Mouse (Mus musculus): ENCODE measurements at regions not wholly inside any gene's neighbourhood (a gene's known extent, or its start where the extent isn't known, plus 50 kb on each side); places are given as distances from the start of the nearest gene placed in this dataset.

DNA sequence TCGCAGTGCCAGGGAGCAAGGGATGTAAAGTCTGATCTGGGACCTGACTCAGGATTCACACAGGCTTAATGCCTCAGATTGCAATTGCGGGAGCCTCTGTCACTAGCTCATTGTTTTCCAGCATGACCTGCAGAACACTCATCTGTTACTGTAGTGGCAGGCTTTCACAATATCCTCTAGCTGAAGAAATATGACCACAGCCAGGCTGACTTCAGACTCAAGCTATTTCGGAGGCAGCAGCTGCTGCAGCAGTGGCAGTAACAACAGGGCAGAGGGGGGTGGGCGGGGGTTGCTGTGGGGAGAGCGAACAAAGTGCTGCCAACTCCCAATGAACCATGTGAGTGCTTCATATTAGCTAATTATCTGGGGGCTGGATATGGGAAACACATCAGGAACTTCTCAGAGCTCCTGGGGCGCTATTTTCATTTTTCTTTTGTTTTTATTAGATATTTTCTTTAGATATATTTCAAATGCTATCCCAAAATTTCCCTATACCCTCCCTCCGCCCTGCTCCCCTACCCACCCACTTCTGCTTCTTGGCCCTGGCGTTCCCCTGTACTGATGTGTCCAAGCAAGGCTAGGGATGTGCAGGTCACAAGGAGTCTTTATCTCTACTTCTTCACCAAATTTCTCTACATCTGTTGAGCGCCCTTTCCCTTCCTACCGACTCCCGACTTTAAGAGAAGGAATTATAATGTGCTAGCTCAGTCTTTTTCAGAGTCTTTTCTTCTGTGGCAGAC lies 242.5 kb upstream of the Dab2 start:
- no peak overlapping the region for H3K9ac ChIP-seq (ENCODE audit: low read depth, poor library complexity, severe bottlenecking)
- H3K4me3 ChIP-seq (ENCODE audit: low read depth, low read length), result no peak overlapping the region
- no peak overlapping the region for H3K27ac ChIP-seq (ENCODE audit: insufficient read depth, low read length)
- H3K4me1 ChIP-seq (ENCODE audit: control insufficient read depth, insufficient read depth, low read length), result no peaks in the 10 kb centered on the region
- H3K36me3 ChIP-seq (ENCODE audit: control insufficient read depth, insufficient read depth, low read length, poor library complexity, severe bottlenecking), result no peaks in the 10 kb centered on the region
- no peaks in the 10 kb centered on the region for H3K27me3 ChIP-seq (ENCODE audit: control insufficient read depth, insufficient read depth, low read length, poor library complexity, severe bottlenecking)
- H3K9me3 ChIP-seq (replicated peaks; ENCODE audit: control insufficient read depth, insufficient read depth, low read length, poor library complexity, severe bottlenecking), result peaks cover 23% of the 10 kb centered on the region
- TF ChIP-seq CTCF (IDR thresholded peaks at IDR 0.05; ENCODE audit: low read depth, low read length), result no peak
- TF ChIP-seq POLR2A (IDR thresholded peaks at IDR 0.05; ENCODE audit: insufficient read depth, low read length), result no peak
- no peak for TF ChIP-seq EP300 (IDR thresholded peaks at IDR 0.05; ENCODE audit: insufficient read depth, low read depth, low read length)

DNA sequence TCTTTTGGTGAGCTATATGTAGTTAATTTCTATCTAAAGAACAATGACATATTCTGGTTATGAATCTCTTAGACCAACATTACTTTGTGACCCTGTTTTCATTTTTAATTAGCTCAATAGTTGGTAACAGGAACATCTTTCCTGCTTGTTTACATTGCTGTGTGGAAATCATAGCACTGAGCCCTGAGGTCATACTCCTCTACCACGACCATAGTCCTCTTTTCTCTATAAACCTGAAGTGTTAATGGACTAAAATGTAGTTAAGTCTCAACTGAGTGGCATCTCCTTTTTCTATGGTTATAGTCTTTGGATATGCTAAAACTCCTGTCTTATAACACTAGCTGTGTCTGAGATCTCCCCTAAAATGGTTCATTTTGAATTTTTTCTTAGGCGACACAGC lies 240.2 kb upstream of the Dab2 start:
- Histone ChIP-seq H3K36me3 (ENCODE audit: control insufficient read depth, insufficient read depth, low read length, poor library complexity, severe bottlenecking) (no peaks in the 10 kb centered on the region), H3K4me1 (ENCODE audit: control insufficient read depth, insufficient read depth, low read length) (no peaks in the 10 kb centered on the region), H3K9ac (ENCODE audit: low read depth, poor library complexity, severe bottlenecking) (no peak overlapping the region), H3K27me3 (ENCODE audit: control insufficient read depth, insufficient read depth, low read length, poor library complexity, severe bottlenecking) (no peaks in the 10 kb centered on the region), H3K4me3 (ENCODE audit: low read depth, low read length) (no peak overlapping the region), H3K27ac (ENCODE audit: insufficient read depth, low read length) (no peak overlapping the region), H3K9me3 (replicated peaks; ENCODE audit: control insufficient read depth, insufficient read depth, low read length, poor library complexity, severe bottlenecking) (peaks cover 23% of the 10 kb centered on the region)
- TF ChIP-seq POLR2A (IDR thresholded peaks at IDR 0.05; ENCODE audit: insufficient read depth, low read length) (no peak), CTCF (IDR thresholded peaks at IDR 0.05; ENCODE audit: low read depth, low read length) (no peak), EP300 (IDR thresholded peaks at IDR 0.05; ENCODE audit: insufficient read depth, low read depth, low read length) (no peak)

DNA sequence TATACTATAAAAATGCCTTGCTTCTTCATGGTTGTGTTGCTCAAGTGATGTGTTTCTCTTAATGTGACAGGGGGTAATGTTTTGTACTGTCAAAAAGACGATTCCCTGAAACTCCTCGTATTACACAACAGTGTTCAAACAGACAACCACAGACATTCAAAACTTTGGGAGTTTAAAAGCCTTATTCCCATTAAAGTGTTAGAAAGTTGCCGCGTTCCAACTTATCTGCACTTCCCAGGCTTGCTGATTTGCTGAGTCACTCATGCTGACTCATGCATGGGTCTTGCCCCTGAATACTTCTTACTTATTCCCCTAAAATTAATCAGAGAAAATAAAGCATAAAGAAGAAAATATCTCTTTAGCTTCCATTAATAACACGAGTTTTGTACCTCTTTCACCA lies 239.8 kb upstream of the Dab2 start:
- TF ChIP-seq EP300 (IDR thresholded peaks at IDR 0.05; ENCODE audit: insufficient read depth, low read depth, low read length) (no peak), CTCF (IDR thresholded peaks at IDR 0.05; ENCODE audit: low read depth, low read length) (no peak), POLR2A (IDR thresholded peaks at IDR 0.05; ENCODE audit: insufficient read depth, low read length) (no peak)
- H3K4me3 ChIP-seq (ENCODE audit: low read depth, low read length), result no peak overlapping the region
- H3K27ac ChIP-seq (ENCODE audit: insufficient read depth, low read length), result no peak overlapping the region
- no peaks in the 10 kb centered on the region for H3K4me1 ChIP-seq (ENCODE audit: control insufficient read depth, insufficient read depth, low read length)
- peaks cover 23% of the 10 kb centered on the region for H3K9me3 ChIP-seq (replicated peaks; ENCODE audit: control insufficient read depth, insufficient read depth, low read length, poor library complexity, severe bottlenecking)
- no peaks in the 10 kb centered on the region for H3K36me3 ChIP-seq (ENCODE audit: control insufficient read depth, insufficient read depth, low read length, poor library complexity, severe bottlenecking)
- no peak overlapping the region for H3K9ac ChIP-seq (ENCODE audit: low read depth, poor library complexity, severe bottlenecking)
- H3K27me3 ChIP-seq (ENCODE audit: control insufficient read depth, insufficient read depth, low read length, poor library complexity, severe bottlenecking), result no peaks in the 10 kb centered on the region

DNA sequence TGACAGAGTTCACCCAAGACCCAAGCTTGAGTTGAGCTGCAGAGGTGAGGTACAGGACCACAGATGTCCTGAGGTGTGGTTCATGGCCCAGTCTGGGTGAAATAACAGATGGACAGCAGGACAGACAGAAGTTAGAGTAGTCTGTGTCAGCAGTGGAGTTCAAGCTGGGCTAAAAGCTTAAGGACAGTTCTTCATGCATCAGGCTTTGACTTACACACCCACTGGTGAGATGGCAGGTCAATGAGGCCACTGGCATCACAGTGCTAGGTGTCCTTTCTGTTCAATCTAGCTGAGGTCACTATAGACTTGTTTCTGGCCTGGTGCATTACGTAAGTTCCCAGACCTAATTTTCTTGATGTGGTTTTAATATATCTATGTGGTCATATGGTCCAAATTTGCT lies 238.9 kb upstream of the Dab2 start:
- H3K36me3 ChIP-seq (ENCODE audit: control insufficient read depth, insufficient read depth, low read length, poor library complexity, severe bottlenecking), result no peaks in the 10 kb centered on the region
- H3K9me3 ChIP-seq (replicated peaks; ENCODE audit: control insufficient read depth, insufficient read depth, low read length, poor library complexity, severe bottlenecking), result peaks cover 23% of the 10 kb centered on the region
- H3K9ac ChIP-seq (ENCODE audit: low read depth, poor library complexity, severe bottlenecking), result no peak overlapping the region
- no peak overlapping the region for H3K4me3 ChIP-seq (ENCODE audit: low read depth, low read length)
- no peaks in the 10 kb centered on the region for H3K27me3 ChIP-seq (ENCODE audit: control insufficient read depth, insufficient read depth, low read length, poor library complexity, severe bottlenecking)
- no peak overlapping the region for H3K27ac ChIP-seq (ENCODE audit: insufficient read depth, low read length)
- TF ChIP-seq EP300 (IDR thresholded peaks at IDR 0.05; ENCODE audit: insufficient read depth, low read depth, low read length), result no peak
- no peak for TF ChIP-seq POLR2A (IDR thresholded peaks at IDR 0.05; ENCODE audit: insufficient read depth, low read length)
- TF ChIP-seq CTCF (IDR thresholded peaks at IDR 0.05; ENCODE audit: low read depth, low read length), result no peak
- no peaks in the 10 kb centered on the region for H3K4me1 ChIP-seq (ENCODE audit: control insufficient read depth, insufficient read depth, low read length)

DNA sequence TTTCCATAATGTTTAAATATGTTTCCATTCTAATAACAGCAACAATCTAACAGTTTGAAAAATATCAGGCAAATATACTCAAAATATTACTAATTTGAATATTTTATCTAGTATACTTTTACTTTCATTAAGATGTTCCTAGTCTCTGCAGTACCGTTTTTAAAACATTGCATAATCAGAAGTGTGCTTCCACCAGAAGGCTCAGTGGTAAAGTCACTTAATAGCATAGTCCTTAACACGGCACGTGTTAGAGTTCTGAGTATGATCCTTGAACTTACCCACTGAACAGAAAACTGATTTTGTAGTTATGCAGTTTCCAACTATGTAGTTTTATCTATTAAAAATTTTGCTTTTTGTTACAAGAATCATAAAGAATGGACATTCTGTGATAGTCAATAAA lies 234.5 kb upstream of the Dab2 start:
- H3K36me3 ChIP-seq (ENCODE audit: control insufficient read depth, insufficient read depth, low read length, poor library complexity, severe bottlenecking), result no peaks in the 10 kb centered on the region
- no peaks in the 10 kb centered on the region for H3K4me1 ChIP-seq (ENCODE audit: control insufficient read depth, insufficient read depth, low read length)
- H3K9ac ChIP-seq (ENCODE audit: low read depth, poor library complexity, severe bottlenecking), result no peak overlapping the region
- no peak for TF ChIP-seq POLR2A (IDR thresholded peaks at IDR 0.05; ENCODE audit: insufficient read depth, low read length)
- no peak for TF ChIP-seq EP300 (IDR thresholded peaks at IDR 0.05; ENCODE audit: insufficient read depth, low read depth, low read length)
- TF ChIP-seq CTCF (IDR thresholded peaks at IDR 0.05; ENCODE audit: low read depth, low read length), result no peak
- H3K27me3 ChIP-seq (ENCODE audit: control insufficient read depth, insufficient read depth, low read length, poor library complexity, severe bottlenecking), result no peaks in the 10 kb centered on the region
- H3K4me3 ChIP-seq (ENCODE audit: low read depth, low read length), result no peak overlapping the region
- peaks cover 6% of the 10 kb centered on the region for H3K9me3 ChIP-seq (replicated peaks; ENCODE audit: control insufficient read depth, insufficient read depth, low read length, poor library complexity, severe bottlenecking)
- H3K27ac ChIP-seq (ENCODE audit: insufficient read depth, low read length), result no peak overlapping the region

DNA sequence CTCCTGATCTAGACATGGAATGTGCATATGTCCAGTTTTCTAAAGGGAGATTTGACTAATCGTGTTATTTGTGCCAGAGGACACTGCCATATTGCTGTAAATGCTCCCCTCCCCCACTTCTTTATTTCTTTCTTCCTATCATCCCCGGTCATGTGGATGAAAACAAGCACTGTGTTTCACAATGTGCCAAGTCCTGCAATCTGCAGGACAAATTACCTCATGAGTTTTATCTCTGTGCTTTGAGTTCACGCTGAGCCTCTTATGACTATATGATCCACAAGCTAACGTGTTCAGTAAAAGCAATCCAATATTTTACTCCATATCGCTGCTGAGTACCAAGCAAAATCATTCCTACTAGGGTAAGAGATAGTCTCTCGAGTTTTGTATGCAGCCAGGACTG lies 232.2 kb upstream of the Dab2 start:
- Histone ChIP-seq H3K9ac (ENCODE audit: low read depth, poor library complexity, severe bottlenecking) (no peak overlapping the region), H3K36me3 (ENCODE audit: control insufficient read depth, insufficient read depth, low read length, poor library complexity, severe bottlenecking) (no peaks in the 10 kb centered on the region), H3K27ac (ENCODE audit: insufficient read depth, low read length) (no peak overlapping the region), H3K27me3 (ENCODE audit: control insufficient read depth, insufficient read depth, low read length, poor library complexity, severe bottlenecking) (no peaks in the 10 kb centered on the region), H3K4me3 (ENCODE audit: low read depth, low read length) (no peak overlapping the region), H3K4me1 (ENCODE audit: control insufficient read depth, insufficient read depth, low read length) (no peaks in the 10 kb centered on the region), H3K9me3 (replicated peaks; ENCODE audit: control insufficient read depth, insufficient read depth, low read length, poor library complexity, severe bottlenecking) (no peaks in the 10 kb centered on the region)
- TF ChIP-seq CTCF (IDR thresholded peaks at IDR 0.05; ENCODE audit: low read depth, low read length) (no peak), POLR2A (IDR thresholded peaks at IDR 0.05; ENCODE audit: insufficient read depth, low read length) (no peak), EP300 (IDR thresholded peaks at IDR 0.05; ENCODE audit: insufficient read depth, low read depth, low read length) (no peak)
